Mouse (Mus musculus): ENCODE data around the gene Pdzk1ip1.

- TF ChIP-seq CTCF (IDR thresholded peaks at IDR 0.05; ENCODE audit: borderline replicate concordance, insufficient read depth, low read length) = no peak
- TF ChIP-seq POLR2A (IDR thresholded peaks at IDR 0.05; ENCODE audit: low read depth, low read length) = no peak
Measured at GRCm38 (mm10) chr4:115083031-115083430, 5.5 kb upstream of the Pdzk1ip1 start.

Data from embryonic fibroblast, embryonic 13.5 days (primary cell).